Mouse (Mus musculus) lung, postnatal 36 days (tissue): ENCODE data around the gene Gm5592.
"Not testable (repeated sequence)": the region's sequence is repeated elsewhere in the genome, so short reads cannot be mapped to it uniquely, and the experiment has no call there.

Experiments
- DNase-seq: peaks from one replicate; pipeline ENCODE4 v3.0.0; 2022; ENCODE audit warnings: mixed read lengths

Gm5592 gene

GRCm38 (mm10) chr7:41153541-41153940 is at the start of gene Gm5592:
Gene Gm5592 (plus strand): TSS chr7:41153841.
- DNase-seq = not testable (repeated sequence)

DNA sequence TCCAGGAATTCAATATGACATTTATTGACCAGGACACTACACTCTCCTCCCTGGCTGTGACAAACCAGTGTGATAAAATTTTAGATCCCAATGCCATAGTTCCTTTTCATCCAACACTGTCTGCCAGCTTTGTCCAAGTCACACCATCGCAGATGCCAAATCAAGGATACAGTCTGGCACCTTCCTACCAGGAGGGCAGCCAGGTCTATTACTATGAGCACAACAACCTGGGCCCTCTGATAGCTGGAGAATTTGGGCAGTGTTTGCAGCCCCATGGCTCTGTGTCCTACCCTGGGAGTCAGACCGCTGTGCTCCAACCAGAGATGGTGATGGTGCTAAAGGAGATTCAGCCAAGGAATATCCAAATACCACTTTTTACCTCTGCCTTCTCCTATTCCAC is 2.2 kb downstream of the Gm5592 start:
- not testable (repeated sequence) for DNase-seq

DNA sequence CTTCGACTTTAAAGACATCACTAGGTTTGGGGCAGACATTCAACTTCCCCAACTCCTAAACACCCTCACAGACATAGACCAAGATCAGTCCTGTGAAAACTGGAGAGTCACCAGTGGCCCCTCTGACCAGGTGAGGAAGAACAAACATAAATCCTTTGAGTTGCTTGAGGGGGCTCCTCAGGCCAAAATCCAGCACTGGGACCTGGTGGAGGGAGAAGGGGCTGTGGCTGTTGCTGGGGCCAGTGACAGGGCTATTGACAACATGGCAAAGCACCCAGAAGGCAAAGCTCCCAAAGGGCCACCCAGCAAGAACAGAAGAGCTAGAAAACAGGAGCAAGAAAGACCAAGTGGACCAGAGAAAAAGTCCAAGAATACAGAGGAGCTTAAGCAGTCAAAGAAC is 4.2 kb downstream of the Gm5592 start:
- not testable (repeated sequence) for DNase-seq

GRCm38 (mm10) chr7:41158562-41158961 is 4.9 kb downstream of the Gm5592 start:
- DNase-seq = not testable (repeated sequence)

DNA sequence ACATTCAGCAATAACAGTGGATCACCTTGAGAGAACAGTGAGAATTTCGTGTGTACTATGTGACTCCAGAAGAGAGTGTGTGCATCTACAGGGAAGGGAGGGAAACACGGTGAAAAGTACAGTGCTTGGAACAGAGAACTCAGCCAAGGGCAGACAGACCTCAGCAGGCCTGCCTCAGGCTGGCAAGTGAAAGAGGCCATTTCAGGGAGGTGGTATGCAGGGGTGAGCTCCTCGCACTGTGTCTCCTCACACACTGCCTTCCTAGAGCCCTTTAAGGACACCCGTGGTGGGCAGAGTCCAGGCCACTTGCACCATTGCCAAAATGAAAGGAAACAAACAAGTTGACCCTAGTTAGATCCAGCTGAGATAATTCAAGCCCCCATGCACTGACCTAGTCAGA is 40.0 kb downstream of the Gm5592 start:
- no peak for DNase-seq
